Mouse (Mus musculus): ENCODE results near the gene Cdk14. TPM values are rescaled to one million over a fixed set of nuclear protein-coding genes. Genes with fewer than 3 reads are reported as not detected.

Gene Cdk14
- total and polyA plus RNA-seq, 2 experiments from 2014 or later = 53.0 to 63.9 TPM

- Histone ChIP-seq H3K27me3 (ENCODE audit: insufficient read depth, low read length) (no peaks in the 10 kb centered on the region), H3K36me3 (ENCODE audit: insufficient read depth, low read length) (no peaks in the 10 kb centered on the region), H3K27ac (peak overlapping the region; percentile 85), H3K4me1 (ENCODE audit: insufficient read depth, low read length) (peaks cover 9% of the 10 kb centered on the region), H3K9me3 (ENCODE audit: low read length) (no peaks in the 10 kb centered on the region), H3K9ac (replicated peaks; ENCODE audit: low read length) (peak overlapping the region; percentile 88), H3K4me3 (ENCODE audit: low read length) (peak overlapping the region; percentile 84), H3K4me2 (ENCODE audit: low read depth, low read length) (peak overlapping the region; percentile 81)
- WGBS = under 1% methylated on average over 14 of the region's 14 CpGs
- TF ChIP-seq CTCF (IDR thresholded peaks at IDR 0.05; ENCODE audit: low read depth) = no peak
- DNase-seq (ENCODE audit: low spot score) (no peak), ATAC-seq (no peak)
These were observed 40.6 kb downstream of the Cdk14 start for GRCm38 (mm10) chr5:5379501-5379869.

- 100% methylated on average over 1 of the region's 1 CpGs for WGBS
- no peak for DNase-seq (ENCODE audit: low spot score)
- Histone ChIP-seq H3K9ac (replicated peaks; ENCODE audit: low read length) (no peak overlapping the region), H3K4me2 (ENCODE audit: low read depth, low read length) (no peak overlapping the region), H3K4me3 (ENCODE audit: low read length) (no peak overlapping the region), H3K4me1 (ENCODE audit: insufficient read depth, low read length) (peaks cover 13% of the 10 kb centered on the region), H3K9me3 (ENCODE audit: low read length) (no peaks in the 10 kb centered on the region), H3K27ac (no peak overlapping the region), H3K36me3 (ENCODE audit: insufficient read depth, low read length) (no peaks in the 10 kb centered on the region), H3K27me3 (ENCODE audit: insufficient read depth, low read length) (no peaks in the 10 kb centered on the region)
- no peak for TF ChIP-seq CTCF (IDR thresholded peaks at IDR 0.05; ENCODE audit: low read depth)
- no peak for ATAC-seq
These were observed 45.7 kb downstream of the Cdk14 start for GRCm38 (mm10) chr5:5374393-5374792.

GRCm38 (mm10) chr5:5373541-5373940 is 46.6 kb downstream of the Cdk14 start:
- Histone ChIP-seq H3K27ac (no peak overlapping the region), H3K4me2 (ENCODE audit: low read depth, low read length) (0 out of 2 replicates have a peak overlapping the region, but pooled peaks have one; percentile 13), H3K27me3 (ENCODE audit: insufficient read depth, low read length) (no peaks in the 10 kb centered on the region), H3K4me3 (ENCODE audit: low read length) (no peak overlapping the region), H3K9ac (replicated peaks; ENCODE audit: low read length) (no peak overlapping the region), H3K9me3 (ENCODE audit: low read length) (no peaks in the 10 kb centered on the region), H3K4me1 (ENCODE audit: insufficient read depth, low read length) (peaks cover 6% of the 10 kb centered on the region), H3K36me3 (ENCODE audit: insufficient read depth, low read length) (no peaks in the 10 kb centered on the region)
- peak; percentile 19 for DNase-seq (ENCODE audit: low spot score)
- no peak for TF ChIP-seq CTCF (IDR thresholded peaks at IDR 0.05; ENCODE audit: low read depth)
- ATAC-seq = no peak
- 33% methylated on average over 7 of the region's 7 CpGs for WGBS

GRCm38 (mm10) chr5:5372936-5373335 is 47.2 kb downstream of the Cdk14 start:
- TF ChIP-seq CTCF (IDR thresholded peaks at IDR 0.05; ENCODE audit: low read depth) = no peak
- Histone ChIP-seq H3K36me3 (ENCODE audit: insufficient read depth, low read length) (no peaks in the 10 kb centered on the region), H3K9ac (replicated peaks; ENCODE audit: low read length) (no peak overlapping the region), H3K27ac (no peak overlapping the region), H3K27me3 (ENCODE audit: insufficient read depth, low read length) (no peaks in the 10 kb centered on the region), H3K9me3 (ENCODE audit: low read length) (no peaks in the 10 kb centered on the region), H3K4me3 (ENCODE audit: low read length) (no peak overlapping the region), H3K4me2 (ENCODE audit: low read depth, low read length) (no peak overlapping the region), H3K4me1 (ENCODE audit: insufficient read depth, low read length) (peaks cover 4% of the 10 kb centered on the region)
- DNase-seq (ENCODE audit: low spot score) (peak; percentile 55), ATAC-seq (peak; percentile 62; the same call in 1 of the 2 replicates)
- WGBS = 30% methylated on average over 5 of the region's 5 CpGs

GRCm38 (mm10) chr5:5372354-5372753 is 47.8 kb downstream of the Cdk14 start:
- Histone ChIP-seq H3K27ac (no peak overlapping the region), H3K4me1 (ENCODE audit: insufficient read depth, low read length) (peaks cover 4% of the 10 kb centered on the region), H3K4me2 (ENCODE audit: low read depth, low read length) (no peak overlapping the region), H3K9ac (replicated peaks; ENCODE audit: low read length) (no peak overlapping the region), H3K4me3 (ENCODE audit: low read length) (no peak overlapping the region), H3K27me3 (ENCODE audit: insufficient read depth, low read length) (no peaks in the 10 kb centered on the region), H3K36me3 (ENCODE audit: insufficient read depth, low read length) (no peaks in the 10 kb centered on the region), H3K9me3 (ENCODE audit: low read length) (no peaks in the 10 kb centered on the region)
- TF ChIP-seq CTCF (IDR thresholded peaks at IDR 0.05; ENCODE audit: low read depth) = no peak
- ATAC-seq (peak; percentile 73; the same call in 1 of the 2 replicates), DNase-seq (ENCODE audit: low spot score) (peak; percentile 32)
- WGBS = 61% methylated on average over 3 of the region's 3 CpGs

GRCm38 (mm10) chr5:5370322-5371082 is 49.6 kb downstream of the Cdk14 start:
- no peak for TF ChIP-seq CTCF (IDR thresholded peaks at IDR 0.05; ENCODE audit: low read depth)
- peaks cover 4% of the 10 kb centered on the region for H3K4me1 ChIP-seq (ENCODE audit: insufficient read depth, low read length)
- no peaks in the 10 kb centered on the region for H3K36me3 ChIP-seq (ENCODE audit: insufficient read depth, low read length)
- no peak overlapping the region for H3K27ac ChIP-seq
- H3K4me2 ChIP-seq (ENCODE audit: low read depth, low read length) = no peak overlapping the region
- no peaks in the 10 kb centered on the region for H3K27me3 ChIP-seq (ENCODE audit: insufficient read depth, low read length)
- no peaks in the 10 kb centered on the region for H3K9me3 ChIP-seq (ENCODE audit: low read length)
- 93% methylated on average over 4 of the region's 4 CpGs for WGBS
- H3K4me3 ChIP-seq (ENCODE audit: low read length) = no peak overlapping the region
- H3K9ac ChIP-seq (replicated peaks; ENCODE audit: low read length) = no peak overlapping the region
- ATAC-seq (no peak), DNase-seq (ENCODE audit: low spot score) (no peak)
